Mouse (Mus musculus) cerebellum, adult 9-11 months (tissue): ENCODE measurements around the gene Myrf.
A peak's percentile ranks its signal among the peaks of the same experiment; 100 is the strongest.
"Not testable (repeated sequence)": the region's sequence is repeated elsewhere in the genome, so short reads cannot be mapped to it uniquely, and the experiment has no call there.

Source experiments
- DNase-seq: peaks from one replicate; pipeline ENCODE4 v3.0.0; 2022

Myrf gene

DNA sequence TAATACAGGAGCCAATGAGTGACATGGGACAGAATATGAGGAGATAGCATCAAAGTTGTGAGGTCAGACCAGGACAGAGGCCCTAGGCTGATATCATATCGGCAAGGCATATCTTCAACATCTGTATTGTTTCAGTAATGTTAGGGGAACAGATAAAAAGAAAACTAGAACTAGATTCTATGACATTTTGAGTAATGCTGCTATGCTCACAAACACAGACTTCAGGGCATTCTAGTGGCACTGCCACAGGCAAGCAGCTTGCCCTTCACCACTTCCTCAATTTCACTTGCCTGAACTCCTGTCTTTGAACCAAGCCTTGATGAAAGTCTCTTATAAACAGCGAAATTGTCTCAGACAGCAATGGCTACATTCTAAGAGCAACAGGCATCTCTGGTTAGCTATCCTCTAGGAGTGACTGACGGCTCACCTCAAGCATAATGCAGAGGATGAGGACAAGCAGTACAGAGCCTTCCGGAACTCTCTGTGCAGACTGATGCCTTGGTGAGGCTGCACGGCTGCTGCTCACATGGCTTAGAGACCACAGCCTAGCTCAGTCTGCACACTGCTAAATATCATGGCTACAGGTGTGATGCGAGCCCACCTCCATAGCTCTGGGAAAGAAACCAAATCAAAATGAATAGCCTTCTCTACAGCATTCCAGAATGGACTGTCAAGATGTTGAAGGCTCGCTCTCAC, 66.6 kb downstream of the Myrf start:
- no peak for DNase-seq

DNA sequence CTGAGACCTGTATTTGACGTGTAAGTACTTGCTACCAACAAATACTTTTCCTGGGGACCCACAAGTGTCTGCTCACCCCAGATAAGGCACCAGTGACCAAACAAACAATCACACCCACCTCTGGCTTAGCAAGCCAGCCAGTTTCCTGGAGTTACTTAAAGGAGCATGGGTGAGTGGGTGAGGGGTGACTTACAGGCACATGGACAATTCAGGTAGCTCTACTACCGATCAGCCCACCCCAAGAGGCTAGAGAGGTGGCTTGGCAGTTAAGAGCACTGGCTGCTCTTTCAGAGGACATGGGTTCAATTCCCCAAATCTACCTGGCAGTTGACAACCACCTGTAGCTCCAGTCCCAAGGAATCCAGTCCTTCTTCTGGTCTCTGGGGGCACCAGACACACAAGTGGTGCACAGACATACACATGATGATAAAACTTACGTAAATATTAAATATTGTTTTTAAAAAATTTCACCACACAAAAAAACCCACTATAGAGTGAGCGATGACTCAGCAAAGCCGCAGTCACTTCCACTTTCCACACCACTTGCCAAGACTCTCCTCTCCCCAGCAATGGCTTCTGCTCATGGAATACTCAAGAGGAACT, 67.3 kb downstream of the Myrf start:
- no peak for DNase-seq

DNA sequence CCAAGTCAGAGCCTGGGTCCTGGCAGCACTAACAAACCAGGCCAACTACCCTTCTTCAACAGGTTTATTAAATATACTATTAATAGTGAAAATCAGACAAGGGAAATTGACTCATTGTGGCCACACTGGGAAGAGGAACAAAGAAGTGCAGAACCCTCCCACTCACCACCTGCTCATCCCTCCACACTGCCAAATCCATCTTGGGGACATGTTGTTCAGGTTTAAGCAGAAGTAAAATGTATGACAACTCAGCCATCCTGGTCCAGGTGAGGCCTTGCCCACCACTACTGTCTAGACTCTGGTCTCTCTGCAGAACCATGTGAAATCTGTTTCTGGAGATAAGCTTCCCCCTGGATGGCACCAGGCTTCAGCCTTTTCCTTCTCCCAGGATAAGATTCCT, 68.7 kb downstream of the Myrf start:
- DNase-seq: peak; percentile 30

DNA sequence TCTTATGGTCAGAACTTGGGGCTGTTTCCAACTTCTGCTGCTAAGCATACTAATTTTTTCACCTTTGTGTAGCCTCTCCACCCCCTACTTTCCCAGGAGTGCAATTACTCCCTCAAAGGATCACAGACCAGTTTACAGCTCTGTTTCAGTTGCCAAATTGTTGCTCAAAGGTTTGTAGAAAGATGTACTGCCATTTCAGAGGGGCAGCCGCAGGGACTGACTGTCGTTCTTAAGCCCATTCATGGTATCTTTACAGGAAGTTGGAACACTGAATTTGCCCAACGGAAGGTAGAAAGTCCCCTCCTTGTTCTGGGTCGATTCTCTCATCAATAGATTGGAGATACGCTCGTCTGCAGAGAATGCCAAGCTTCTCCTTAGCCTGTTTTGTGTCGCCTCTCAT, 69.2 kb downstream of the Myrf start:
- DNase-seq: no peak

DNA sequence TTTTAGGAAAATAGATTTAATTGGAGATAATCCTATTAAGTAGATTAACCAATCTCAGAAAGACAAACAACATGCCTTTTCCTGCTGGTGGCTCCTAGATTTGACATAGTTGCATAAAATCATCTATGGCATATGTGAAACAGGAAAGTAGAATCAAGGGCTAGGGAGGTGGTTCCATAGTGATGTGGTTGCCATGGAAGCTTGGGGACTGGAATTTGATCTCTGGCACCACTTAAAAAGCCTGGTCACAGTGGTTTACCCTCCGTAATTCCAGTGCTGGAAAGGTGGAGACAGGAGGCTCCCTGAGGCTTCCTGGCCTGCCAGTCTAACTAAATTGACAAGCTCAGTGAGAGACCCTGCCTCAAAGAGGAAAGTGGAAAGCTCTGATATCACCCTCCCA, 70.1 kb downstream of the Myrf start:
- no peak for DNase-seq

DNA sequence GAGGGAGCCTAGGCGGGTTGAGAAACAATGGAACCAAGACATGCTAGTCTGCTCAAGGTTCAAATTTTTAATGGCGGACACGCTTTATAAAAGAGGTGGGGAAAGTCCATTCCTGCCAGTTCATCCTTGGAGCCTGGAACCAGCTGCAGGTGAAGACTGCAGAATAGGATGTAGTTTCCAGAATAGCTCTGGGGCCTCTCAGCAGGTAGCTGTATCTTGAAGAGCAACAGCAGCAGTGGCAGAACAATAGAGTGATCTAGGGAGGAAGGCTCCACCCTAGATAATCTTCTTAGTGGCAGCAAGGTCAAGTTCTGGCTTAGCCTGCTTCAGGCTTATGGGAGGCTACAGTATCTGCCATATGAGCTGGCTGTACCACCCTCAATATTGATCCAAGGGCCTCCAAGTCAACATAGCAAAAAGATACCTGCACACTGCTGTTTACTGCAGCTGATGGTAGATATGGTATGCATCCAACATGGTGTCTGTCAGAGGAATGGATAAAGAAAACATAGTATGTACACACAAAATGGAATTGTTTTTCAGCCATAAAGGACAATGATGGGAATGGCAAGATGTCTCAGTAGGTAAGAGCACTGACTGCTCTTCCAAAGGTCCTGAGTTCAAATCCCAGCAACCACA, 70.7 kb downstream of the Myrf start:
- DNase-seq: not testable (repeated sequence)

DNA sequence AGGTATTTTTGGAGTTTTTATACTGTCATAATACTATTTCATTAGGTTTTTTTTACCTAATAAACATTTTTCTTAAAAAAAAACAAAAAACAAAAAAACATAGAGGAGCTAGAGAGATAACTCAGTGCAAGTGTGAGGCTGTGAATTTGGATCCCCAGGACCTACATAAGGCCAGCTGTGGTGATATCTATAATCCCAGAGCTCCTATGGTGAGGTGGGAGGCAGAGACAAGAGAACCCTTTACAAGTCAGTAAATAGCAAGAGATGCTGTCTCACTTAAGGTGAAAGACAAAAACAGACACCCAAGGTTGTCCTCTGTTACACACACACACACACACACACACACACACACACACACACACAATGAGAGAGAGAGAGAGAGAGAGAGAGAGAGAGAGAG, 71.4 kb downstream of the Myrf start:
- no peak for DNase-seq

DNA sequence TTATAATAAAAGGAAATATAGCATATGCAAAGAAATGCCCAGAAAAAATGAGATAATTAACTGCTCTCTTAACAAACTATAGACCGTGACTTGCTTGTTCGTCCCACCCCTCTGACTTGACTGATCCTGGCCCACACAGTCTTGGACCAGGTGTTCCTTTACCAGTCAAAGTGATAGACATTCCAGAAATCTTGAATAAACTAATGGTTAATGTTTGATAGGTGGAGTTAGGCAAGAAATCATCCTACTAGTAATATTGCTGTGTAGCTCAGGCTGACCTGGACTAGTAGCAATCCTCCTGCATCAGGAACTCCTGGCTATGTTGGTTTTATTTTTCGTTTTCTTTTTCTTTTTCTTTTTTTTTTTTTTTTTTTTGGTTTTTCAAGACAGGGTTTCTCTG, 72.1 kb downstream of the Myrf start:
- DNase-seq: no peak

DNA sequence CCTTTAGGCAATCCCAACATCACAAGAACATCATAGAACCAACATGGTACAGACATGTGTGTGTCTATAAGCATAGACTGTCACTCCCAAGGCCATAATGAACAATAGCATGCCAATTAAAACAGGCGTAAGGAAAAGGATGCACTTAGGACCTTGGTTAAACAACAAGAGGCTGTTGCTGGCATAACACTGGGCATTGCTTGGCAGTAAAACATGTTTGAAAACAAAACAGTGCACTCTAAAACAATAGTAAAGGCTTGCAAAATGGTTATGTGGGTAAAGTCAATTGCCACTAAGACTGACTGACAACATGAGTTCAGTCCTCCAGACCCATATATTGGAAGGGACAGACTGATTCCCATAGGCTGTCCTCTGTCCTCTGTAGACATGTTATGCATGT, 72.6 kb downstream of the Myrf start:
- DNase-seq: no peak

DNA sequence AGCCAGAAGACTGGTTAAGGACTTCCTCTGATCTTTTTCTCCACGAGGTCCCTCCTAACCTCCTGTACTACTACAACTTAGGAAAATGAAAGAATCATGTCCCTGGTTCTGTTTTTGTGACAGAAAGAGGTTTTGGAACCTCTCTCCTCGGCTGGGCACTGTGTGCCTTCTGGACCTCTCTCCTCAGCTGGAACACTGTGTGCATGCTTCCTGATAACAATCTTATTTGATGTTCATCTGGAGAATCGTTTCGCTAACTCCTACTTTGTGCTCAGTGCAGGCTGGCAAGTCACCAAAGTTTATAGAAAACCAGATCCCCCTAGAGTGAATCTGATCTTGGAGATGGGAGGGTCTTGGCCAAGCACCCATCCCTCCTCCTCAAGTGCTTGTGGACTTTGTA, 73.4 kb downstream of the Myrf start:
- DNase-seq: no peak

DNA sequence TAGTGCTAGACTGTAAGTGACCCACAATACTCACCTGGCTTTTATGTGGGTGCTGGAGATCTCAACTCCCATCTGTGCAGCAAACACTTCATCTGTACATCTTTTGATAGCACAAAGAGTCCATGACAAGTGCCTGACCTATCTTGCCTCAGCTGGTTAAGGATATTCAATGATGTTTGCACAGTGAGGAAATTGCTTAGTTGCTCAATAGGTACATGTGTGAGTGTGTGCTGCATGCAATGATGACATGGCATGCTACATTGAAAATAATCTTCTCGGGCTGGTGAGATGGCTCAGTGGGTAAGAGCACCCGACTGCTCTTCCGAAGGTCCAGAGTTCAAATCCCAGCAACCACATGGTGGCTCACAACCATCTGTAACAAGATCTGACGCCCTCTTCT, 74.6 kb downstream of the Myrf start:
- not testable (repeated sequence) for DNase-seq

DNA sequence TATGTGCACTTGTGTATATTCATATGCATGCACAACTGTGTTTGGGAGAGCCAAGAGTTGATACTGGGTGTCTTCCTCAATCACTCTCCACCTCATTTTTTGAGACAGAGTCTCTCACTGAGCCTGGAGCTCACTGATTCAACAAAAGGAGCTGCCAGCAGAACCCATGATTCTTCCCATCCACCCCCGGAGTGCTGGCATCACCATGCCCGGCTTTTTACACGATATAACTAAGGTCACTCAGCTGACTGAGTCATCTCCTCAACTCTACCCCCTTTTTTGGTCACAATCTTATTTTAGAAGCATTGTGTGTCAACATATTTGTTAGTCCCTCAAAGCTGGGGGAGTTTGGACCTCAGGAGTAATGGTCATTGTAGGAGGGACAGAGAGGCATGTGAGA, 76.7 kb downstream of the Myrf start:
- DNase-seq: no peak
